Mouse (Mus musculus) lung, embryonic 14.5 days (tissue): Measurements from ENCODE around the gene Cnn1. TPM values are rescaled to one million over a fixed set of nuclear protein-coding genes. Genes with fewer than 3 reads are reported as not detected.

Experiments used
- ATAC-seq: fragments of 200-750 bp; cut with Nextera tagmentation; 2 replicates; pipeline ENCODE4 v1.8.0; 2017; ENCODE audit warnings: mild to moderate bottlenecking, moderate TSS enrichment, moderate library complexity; ENCODE audit not compliant: insufficient read depth
- DNase-seq: peaks from one replicate; pipeline ENCODE4 v3.0.0-alpha.2; 2015
- H3K27ac ChIP-seq: fragments of 300-500 bp; sonication (generic); 2 replicates; pipeline ENCODE4 v1.5.1; 2014; ENCODE audit warnings: low read depth, mild to moderate bottlenecking, moderate library complexity
- H3K27me3 ChIP-seq: fragments of 300-500 bp; sonication (generic); 2 replicates; pipeline ENCODE4 v1.6.1; 2014; ENCODE audit warnings: low read length, control low read depth; ENCODE audit not compliant: insufficient read depth
- H3K36me3 ChIP-seq: fragments of 300-500 bp; sonication (generic); 2 replicates; pipeline ENCODE4 v1.6.1; 2014; ENCODE audit warnings: control low read depth; ENCODE audit not compliant: insufficient read depth
- H3K4me1 ChIP-seq: fragments of 300-500 bp; sonication (generic); 2 replicates; pipeline ENCODE4 v1.6.1; 2014; ENCODE audit warnings: antibody characterized with exemption, control low read depth; ENCODE audit not compliant: insufficient read depth
- H3K4me2 ChIP-seq: fragments of 300-500 bp; sonication (generic); 2 replicates; pipeline ENCODE4 v1.6.1; 2014; ENCODE audit warnings: mild to moderate bottlenecking
- H3K4me3 ChIP-seq: fragments of 300-500 bp; sonication (generic); 2 replicates; pipeline ENCODE4 v1.5.1; 2014; ENCODE audit warnings: low read depth, low read length
- H3K9ac ChIP-seq: fragments of 300-500 bp; sonication (generic); 2 replicates; pipeline ENCODE4 v1.6.1; 2014
- H3K9me3 ChIP-seq: fragments of 300-500 bp; sonication (generic); 2 replicates; pipeline ENCODE4 v1.6.1; 2016; ENCODE audit warnings: low read depth, low read length, control low read depth
- CTCF ChIP-seq: IDR thresholded peaks from 2 replicates; pipeline ENCODE4 v1.5.1; 2016; ENCODE audit warnings: antibody characterized with exemption, low read depth
- WGBS: fragments of 180-500 bp; shearing (Covaris S2); extraction: QIAGEN DNeasy Blood & Tissue Kit; methylation state at CpG from one replicate; pipeline ENCODE4 v1.1.7; 2014; 5-methylcytosine and 5-hydroxymethylcytosine counted together
- microRNA-seq: library from miRNA; unstranded; fragments of <30 nt; microRNA quantifications from one replicate; pipeline ENCODE4, GENCODE M21; 2016; ENCODE audit warnings: borderline number of aligned reads
- polyA plus RNA-seq: library from polyadenylated mRNA; unstranded; fragments of >200 nt; fragmentation: Nextera tagmentation; extraction: Ambion mirVana; gene quantifications from 2 replicates; pipeline ENCODE4 v1.2.1, GENCODE M21; 2014

Gene Cnn1
- polyA plus RNA-seq, 1 experiment from 2014 or later: 71.2 TPM

- ATAC-seq: no peak
Observed at GRCm38 (mm10) chr9:22150946-22151345, 51.9 kb downstream of the Cnn1 start.

GRCm38 (mm10) chr9:22153810-22154209 lies 54.8 kb downstream of the Cnn1 start:
- no peaks in the 10 kb centered on the region for H3K27me3 ChIP-seq
- peaks cover 10% of the 10 kb centered on the region; the same call in 1 of the 2 replicates for H3K36me3 ChIP-seq
- 0 out of 2 replicates have a peak, but pooled peaks have one; percentile 16 for TF ChIP-seq CTCF
- H3K9me3 ChIP-seq: no peaks in the 10 kb centered on the region
- DNase-seq (no peak), ATAC-seq (no peak)
- 87% methylated on average over 3 of the region's 3 CpGs for WGBS
- no peak overlapping the region for H3K9ac ChIP-seq
- H3K4me3 ChIP-seq: no peak overlapping the region
- H3K4me1 ChIP-seq: peaks cover 5% of the 10 kb centered on the region; the same call in 1 of the 2 replicates
- H3K4me2 ChIP-seq: no peak overlapping the region
- H3K27ac ChIP-seq: no peak overlapping the region

More at GRCm38 (mm10) chr9:22150946-22151345, 51.9 kb downstream of the Cnn1 start:
- DNase-seq: no peak
- Histone ChIP-seq H3K36me3 (no peaks in the 10 kb centered on the region), H3K27me3 (no peaks in the 10 kb centered on the region), H3K4me3 (no peak overlapping the region), H3K4me2 (no peak overlapping the region), H3K9me3 (no peaks in the 10 kb centered on the region; the same call in 1 of the 2 replicates), H3K9ac (no peak overlapping the region), H3K27ac (no peak overlapping the region), H3K4me1 (no peaks in the 10 kb centered on the region)
- TF ChIP-seq CTCF: no peak
- WGBS: 67% methylated on average over 2 of the region's 2 CpGs

GRCm38 (mm10) chr9:22155614-22156013 lies 56.6 kb downstream of the Cnn1 start:
- ATAC-seq (peak; percentile 6; the same call in 1 of the 2 replicates), DNase-seq (peak; percentile 92)
- H3K4me1 ChIP-seq: peaks cover 5% of the 10 kb centered on the region; the same call in 1 of the 2 replicates
- H3K27me3 ChIP-seq: no peaks in the 10 kb centered on the region
- peak; percentile 81 for TF ChIP-seq CTCF
- WGBS: 17% methylated on average over 10 of the region's 10 CpGs
- H3K27ac ChIP-seq: no peak overlapping the region
- no peak overlapping the region for H3K9ac ChIP-seq
- H3K9me3 ChIP-seq: no peaks in the 10 kb centered on the region
- H3K4me3 ChIP-seq: 0 out of 2 replicates have a peak overlapping the region, but pooled peaks have one; percentile 67
- H3K4me2 ChIP-seq: peak overlapping the region; percentile 76
- H3K36me3 ChIP-seq: peaks cover 12% of the 10 kb centered on the region; the same call in 1 of the 2 replicates

- Histone ChIP-seq H3K27ac (peak within 1 kb of the TSS; percentile 83), H3K27me3 (no peaks in the 10 kb centered on the region), H3K9me3 (no peaks in the 10 kb centered on the region), H3K4me3 (peak within 1 kb of the TSS; percentile 67), H3K9ac (peak within 1 kb of the TSS; percentile 78), H3K4me1 (peaks cover 5% of the 10 kb centered on the region; the same call in 1 of the 2 replicates), H3K4me2 (peak within 1 kb of the TSS; percentile 76), H3K36me3 (peaks cover 12% of the 10 kb centered on the region; the same call in 1 of the 2 replicates)
- peak; percentile 48 for TF ChIP-seq CTCF
- peak; percentile 100 for DNase-seq
- WGBS: under 1% methylated on average over 65 of the region's 65 CpGs
- peak; percentile 98 for ATAC-seq
Observed at GRCm38 (mm10) chr9:22156497-22157245, 57.7 kb downstream of the Cnn1 start, which contains the start of gene Pigyl. Gene Pigyl (plus strand): TSS chr9:22156846.

GRCm38 (mm10) chr9:22157516-22158265 lies 58.7 kb downstream of the Cnn1 start:
- Histone ChIP-seq H3K27ac (no peak overlapping the region), H3K4me2 (peak overlapping the region; percentile 76), H3K9me3 (no peaks in the 10 kb centered on the region), H3K4me3 (peak overlapping the region; percentile 67), H3K9ac (peak overlapping the region; percentile 78), H3K36me3 (peaks cover 12% of the 10 kb centered on the region; the same call in 1 of the 2 replicates), H3K27me3 (no peaks in the 10 kb centered on the region), H3K4me1 (peaks cover 5% of the 10 kb centered on the region; the same call in 1 of the 2 replicates)
- WGBS: 56% methylated on average over 34 of the region's 34 CpGs
- no peak for DNase-seq
- ATAC-seq: no peak
- no peak for TF ChIP-seq CTCF

Small RNAs within 50 kb of the gene (microRNA-seq; reads per million reads assigned to microRNA genes)
- not detected for gene Mir7084

Other genes starting within 250 kb of the Cnn1 start
- 52.3 and 60.9 TPM in 2 replicates for gene Dock6, start 246.6 kb upstream of the Cnn1 start, polyA plus RNA-seq
- 8.6 and 8.8 TPM in 2 replicates for gene Rab3d, start 181.0 kb upstream of the Cnn1 start, polyA plus RNA-seq
- 2.8 and 4.9 TPM in 2 replicates for gene Ccdc159, start 171.7 kb upstream of the Cnn1 start, polyA plus RNA-seq
- gene Tmem205, start 171.7 kb upstream of the Cnn1 start, polyA plus RNA-seq: 39.5 and 40.1 TPM in 2 replicates
- gene Plppr2, start 162.2 kb upstream of the Cnn1 start, polyA plus RNA-seq: 7.7 and 10.2 TPM in 2 replicates
- 10.2 and 12.2 TPM in 2 replicates for gene Swsap1, start 143.5 kb upstream of the Cnn1 start, polyA plus RNA-seq
- gene Epor, start 135.7 kb upstream of the Cnn1 start, polyA plus RNA-seq: 5.3 and 6.4 TPM in 2 replicates
- gene Rgl3, start 109.8 kb upstream of the Cnn1 start, polyA plus RNA-seq: 3.8 and 5.5 TPM in 2 replicates
- 1.4 and 1.5 TPM in 2 replicates for gene Ccdc151, start 96.6 kb upstream of the Cnn1 start, polyA plus RNA-seq
- gene Prkcsh, start 96.4 kb upstream of the Cnn1 start, polyA plus RNA-seq: 94.4 and 107 TPM in 2 replicates
- 0.12 and 0.43 TPM in 2 replicates for gene Elavl3, start 47.2 kb upstream of the Cnn1 start, polyA plus RNA-seq
- gene Gm49318, start 28.0 kb upstream of the Cnn1 start, polyA plus RNA-seq: not detected in 2 replicates
- gene Zfp653, start 27.8 kb upstream of the Cnn1 start, polyA plus RNA-seq: 10.7 and 12.4 TPM in 2 replicates
- 31.0 and 33.5 TPM in 2 replicates for gene Ecsit, start 13.8 kb upstream of the Cnn1 start, polyA plus RNA-seq
- 196 and 212 TPM in 2 replicates for gene Elof1, start 18.0 kb downstream of the Cnn1 start, polyA plus RNA-seq
- gene Acp5, start 36.5 kb downstream of the Cnn1 start, polyA plus RNA-seq: 3.6 and 4.2 TPM in 2 replicates
- gene Pigyl, start 57.6 kb downstream of the Cnn1 start, polyA plus RNA-seq: 70.8 and 73.8 TPM in 2 replicates
- 0.53 and 0.68 TPM in 2 replicates for gene Zfp872, start 88.9 kb downstream of the Cnn1 start, polyA plus RNA-seq
- gene Zfp809, start 126.5 kb downstream of the Cnn1 start, polyA plus RNA-seq: 23.7 and 27.5 TPM in 2 replicates
- gene Zfp599, start 160.7 kb downstream of the Cnn1 start, polyA plus RNA-seq: 6.6 and 6.8 TPM in 2 replicates
- gene Zfp810, start 208.4 kb downstream of the Cnn1 start, polyA plus RNA-seq: 21.0 and 23.7 TPM in 2 replicates